Mouse (Mus musculus): ENCODE measurements at regions not wholly inside any gene's neighbourhood (a gene's known extent, or its start where the extent isn't known, plus 50 kb on each side); places are given as distances from the start of the nearest gene placed in this dataset.

GRCm38 (mm10) chr10:125028347-125028746, 360.9 kb downstream of the Slc16a7 start:
- Histone ChIP-seq H3K27me3 (ENCODE audit: insufficient read depth, low read length) (no peaks in the 10 kb centered on the region), H3K36me3 (ENCODE audit: insufficient read depth, low read length) (no peaks in the 10 kb centered on the region), H3K4me2 (ENCODE audit: low read depth, low read length) (no peak overlapping the region), H3K4me1 (ENCODE audit: insufficient read depth, low read length) (no peaks in the 10 kb centered on the region), H3K4me3 (ENCODE audit: low read length) (no peak overlapping the region), H3K9ac (replicated peaks; ENCODE audit: low read length) (no peak overlapping the region), H3K9me3 (ENCODE audit: low read length) (no peaks in the 10 kb centered on the region), H3K27ac (no peak overlapping the region)
- DNase-seq (ENCODE audit: low spot score) (no peak), ATAC-seq (no peak)
- 79% methylated on average over 5 of the region's 5 CpGs for WGBS
- no peak for TF ChIP-seq CTCF (IDR thresholded peaks at IDR 0.05; ENCODE audit: low read depth)

- Histone ChIP-seq H3K4me1 (ENCODE audit: insufficient read depth, low read length) (no peaks in the 10 kb centered on the region), H3K36me3 (ENCODE audit: insufficient read depth, low read length) (no peaks in the 10 kb centered on the region), H3K4me2 (ENCODE audit: low read depth, low read length) (no peak overlapping the region), H3K9ac (replicated peaks; ENCODE audit: low read length) (no peak overlapping the region), H3K27ac (no peak overlapping the region), H3K4me3 (ENCODE audit: low read length) (no peak overlapping the region), H3K9me3 (ENCODE audit: low read length) (no peaks in the 10 kb centered on the region), H3K27me3 (ENCODE audit: insufficient read depth, low read length) (no peaks in the 10 kb centered on the region)
- no peak for TF ChIP-seq CTCF (IDR thresholded peaks at IDR 0.05; ENCODE audit: low read depth)
- WGBS, result 68% methylated on average over 2 of the region's 2 CpGs
- ATAC-seq (no peak), DNase-seq (ENCODE audit: low spot score) (no peak)
Measured at GRCm38 (mm10) chr10:125026851-125027250, 362.4 kb downstream of the Slc16a7 start.

All from hindbrain, postnatal 0 days (tissue).